Mouse (Mus musculus) C2C12 (cell line): ENCODE measurements around the gene Dnah7b.
"Not testable (repeated sequence)": the region's sequence is repeated elsewhere in the genome, so short reads cannot be mapped to it uniquely, and the experiment has no call there.

Experiments
- CEBPB ChIP-seq: IDR thresholded peaks from one replicate; pipeline ENCODE4 v1.6.1; 2011; ENCODE audit warnings: low read depth, mild to moderate bottlenecking, control low read depth, moderate library complexity
- CTCF ChIP-seq: IDR thresholded peaks from one replicate; pipeline ENCODE4 v1.5.1; 2011; ENCODE audit not compliant: control insufficient read depth, insufficient read depth, insufficient read length
- MAX ChIP-seq: IDR thresholded peaks from one replicate; pipeline ENCODE4 v1.6.1; 2011; ENCODE audit warnings: mild to moderate bottlenecking, control low read depth
- USF1 ChIP-seq: IDR thresholded peaks from one replicate; pipeline ENCODE4 v1.6.1; 2011; ENCODE audit warnings: low read depth, mild to moderate bottlenecking, control low read depth, moderate library complexity

DNA sequence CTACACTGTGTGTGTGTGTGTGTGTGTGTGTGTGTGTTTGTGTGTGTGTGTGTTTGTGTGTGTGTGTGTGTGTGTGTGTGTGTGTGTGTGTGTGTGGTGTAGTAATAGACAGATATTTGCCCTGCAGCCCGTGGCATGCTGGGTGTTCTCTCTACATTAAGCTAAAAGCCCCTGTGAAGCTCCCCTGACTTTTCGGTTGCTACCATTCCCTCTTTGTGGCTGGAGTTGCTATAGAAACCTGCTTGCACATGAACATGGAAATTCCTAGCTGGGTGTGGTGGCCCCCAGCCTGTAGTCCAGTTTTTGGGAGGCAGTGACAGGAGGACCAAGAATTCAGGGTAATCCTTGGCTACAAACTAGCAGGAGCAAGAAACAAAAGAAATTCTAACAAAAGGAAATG lies 130.7 kb downstream of the Dnah7b start:
- TF ChIP-seq CTCF, MAX, CEBPB, USF1: not testable (repeated sequence)
